ENCODE assay signal across 18 mouse cellular contexts in genomic region chr5:92283107-92283506, GRCm38 (mm10). TPM values are rescaled to one million over a fixed set of nuclear protein-coding genes. Genes with fewer than 3 reads are reported as not detected.
DNase-seq lines count a peak whose midpoint lies in the region; ATAC-seq and TF ChIP-seq lines count a peak whose summit lies in the region.
"Had no signal": no experiment of that assay in that cellular context is flagged by ENCODE, and none has a peak within 500 bp of the region (broad histone marks: within the 10 kb centered on the region; RNA-seq: fewer than 3 reads in every experiment).

No protein-coding gene starts in this region.

- H3K4me3 ChIP-seq in CH12.LX (replicated peaks in 1 of 3; ENCODE audit: low read depth in 2 of 3, low read length in 2 of 3, poor library complexity in 1 of 3) = no peak overlapping the region
- no peak overlapping the region for H3K4me3 ChIP-seq in intestine, postnatal 0 days (ENCODE audit: low read depth, low read length)
- H3K4me3 ChIP-seq in hindbrain, embryonic 11.5 days (ENCODE audit: low read depth, low read length) = no peak overlapping the region
- H3K4me3 ChIP-seq: kidney, embryonic 15.5 days had no signal

- H3K27me3 ChIP-seq in CH12.LX (replicated peaks) = no peaks in the 10 kb centered on the region
- no peaks in the 10 kb centered on the region for H3K27me3 ChIP-seq in intestine, postnatal 0 days (replicated peaks; ENCODE audit: control insufficient read depth, insufficient read depth, low read length)
- no peaks in the 10 kb centered on the region for H3K27me3 ChIP-seq in hindbrain, embryonic 11.5 days (ENCODE audit: control insufficient read depth, insufficient read depth, low read length)
- H3K27me3 ChIP-seq: kidney, embryonic 15.5 days had no signal

- H3K4me2 ChIP-seq in CH12.LX (ENCODE audit: insufficient read depth, low read depth, poor library complexity, severe bottlenecking) = no peak overlapping the region
- peak overlapping the region; percentile 46 for H3K4me2 ChIP-seq in intestine, postnatal 0 days (replicated peaks; ENCODE audit: low read depth)
- H3K4me2 ChIP-seq in hindbrain, embryonic 11.5 days (replicated peaks; ENCODE audit: low read depth, low read length) = no peak overlapping the region
- H3K4me2 ChIP-seq: kidney, embryonic 15.5 days had no signal

- dilution Hi-C loops in CH12.LX (cut with MboI; ENCODE audit: extremely low pct_ligation_motif_present, extremely low pct_unique_long_range_greater_than_20kb, low sequenced_read_pairs) = no loop called here

- in situ Hi-C loops in CH12.LX (cut with MboI; ENCODE audit: low pct_ligation_motif_present, low pct_unique_long_range_greater_than_20kb, low sequenced_read_pairs) = no loop called here

- no peak for TF ChIP-seq RAD21 in CH12.LX (IDR thresholded peaks at IDR 0.05; ENCODE audit: low read depth, low read length)

- H3K9me3 ChIP-seq in CH12.LX (replicated peaks; ENCODE audit: low read length) = no peaks in the 10 kb centered on the region
- H3K9me3 ChIP-seq in intestine, postnatal 0 days (ENCODE audit: control insufficient read depth) = no peaks in the 10 kb centered on the region
- no peaks in the 10 kb centered on the region for H3K9me3 ChIP-seq in hindbrain, embryonic 11.5 days (ENCODE audit: control insufficient read depth, low read length)
- H3K9me3 ChIP-seq: kidney, embryonic 15.5 days had no signal

- ATAC-seq in intestine, postnatal 0 days = peak; percentile 65; the same call in 1 of the 2 replicates
- peak; percentile 70 for ATAC-seq in megakaryocyte progenitor cell, adult 5-6 weeks (replicated peaks; ENCODE audit: poor library complexity)
- no peak for ATAC-seq in hindbrain, embryonic 11.5 days (ENCODE audit: low FRiP score)
- ATAC-seq: activated CD4-positive, CD25-positive, alpha-beta regulatory T cell, adult 4 months had no signal

- DNase-seq in CH12.LX (ENCODE audit: extremely low read depth) = peak; percentile 7
- DNase-seq in MEL-GATA-1-ER (ENCODE audit: extremely low read depth, low read depth) = peak; percentile 65
- no peak for DNase-seq in natural killer cell, adult 2 months (ENCODE audit: low spot score in 2 of 2)
- no peak for DNase-seq in kidney, adult 18-20 months
- DNase-seq in hindbrain, embryonic 11.5 days (ENCODE audit: low spot score) = no peak
- DNase-seq: lung, postnatal 36 days; right cerebral cortex, postnatal 25 days had no signal

- H3K79me2 ChIP-seq in CH12.LX (replicated peaks; ENCODE audit: control insufficient read depth, extremely low read depth, insufficient read depth, poor library complexity, severe bottlenecking) = no peaks in the 10 kb centered on the region

- no peak overlapping the region for H3K9ac ChIP-seq in CH12.LX (ENCODE audit: insufficient read depth, low read depth)
- no peak overlapping the region for H3K9ac ChIP-seq in intestine, postnatal 0 days (ENCODE audit: low read depth, low read length)
- H3K9ac ChIP-seq in hindbrain, embryonic 11.5 days (ENCODE audit: low read depth, low read length) = no peak overlapping the region
- H3K9ac ChIP-seq: kidney, embryonic 15.5 days had no signal

- WGBS in intestine, postnatal 0 days = 27% methylated on average over 3 of the region's 3 CpGs
- WGBS in hindbrain, embryonic 11.5 days = 75% methylated on average over 3 of the region's 3 CpGs

- no peak overlapping the region for H3K27ac ChIP-seq in CH12.LX (ENCODE audit: insufficient read depth, low read depth)
- peak overlapping the region; percentile 61; the same call in 1 of the 2 replicates for H3K27ac ChIP-seq in intestine, postnatal 0 days (ENCODE audit: low read depth, low read length)
- H3K27ac ChIP-seq in hindbrain, embryonic 11.5 days (ENCODE audit: low read depth, low read length) = no peak overlapping the region
- H3K27ac ChIP-seq: kidney, embryonic 15.5 days had no signal

- peaks cover 4 to 23% of the 10 kb centered on the region in 2 experiments; a peak in 3 of 4 replicates for H3K4me1 ChIP-seq in CH12.LX (ENCODE audit: control insufficient read depth in 1 of 2, insufficient read depth in 2 of 2)
- H3K4me1 ChIP-seq in intestine, postnatal 0 days (replicated peaks; ENCODE audit: control insufficient read depth, insufficient read depth, low read length) = 0 out of 2 replicates have a peak, but pooled peaks cover 9% of the 10 kb centered on the region
- H3K4me1 ChIP-seq in hindbrain, embryonic 11.5 days (replicated peaks; ENCODE audit: control insufficient read depth, insufficient read depth, low read length) = no peaks in the 10 kb centered on the region

- TF ChIP-seq POLR2A in CH12.LX (IDR thresholded peaks at IDR 0.05; ENCODE audit: low read depth, low read length) = no peak

- TF ChIP-seq CTCF in CH12.LX (conservative IDR thresholded peaks at IDR 0.05 in 1 of 2, IDR thresholded peaks at IDR 0.05 in 1 of 2; ENCODE audit: low read depth in 2 of 2, low read length in 2 of 2) = no peak
- no peak for TF ChIP-seq CTCF in intestine, postnatal 0 days (IDR thresholded peaks at IDR 0.05; ENCODE audit: low read depth)

- TF ChIP-seq EP300 in CH12.LX (IDR thresholded peaks at IDR 0.05; ENCODE audit: low read length) = no peak

- peaks cover 28 to 55% of the 10 kb centered on the region in 2 experiments for H3K36me3 ChIP-seq in CH12.LX (replicated peaks in 1 of 2; ENCODE audit: control insufficient read depth in 1 of 2, insufficient read depth in 1 of 2, low read length in 1 of 2)
- peaks cover 28% of the 10 kb centered on the region; the same call in 1 of the 2 replicates for H3K36me3 ChIP-seq in intestine, postnatal 0 days (ENCODE audit: control insufficient read depth, insufficient read depth)
- no peaks in the 10 kb centered on the region for H3K36me3 ChIP-seq in hindbrain, embryonic 11.5 days (ENCODE audit: control insufficient read depth, insufficient read depth, low read length)

TF ChIP-seq in CH12.LX, 34 proteins besides CTCF, POLR2A, EP300 and RAD21:
- TF ChIP-seq NRF1 (IDR thresholded peaks at IDR 0.05; ENCODE audit: low read depth, low read length) (no peak), MAX (IDR thresholded peaks at IDR 0.05; ENCODE audit: low read length) (no peak), KAT2A (IDR thresholded peaks at IDR 0.05; ENCODE audit: insufficient replicate concordance, low read length) (no peak), SIN3A (IDR thresholded peaks at IDR 0.05; ENCODE audit: low read length) (no peak), TBP (conservative IDR thresholded peaks at IDR 0.05; ENCODE audit: low read depth, low read length) (no peak), ZNF384 (IDR thresholded peaks at IDR 0.05; ENCODE audit: low read depth, low read length) (no peak), IRF4 (IDR thresholded peaks at IDR 0.05; ENCODE audit: low read depth, low read length) (no peak), MXI1 (IDR thresholded peaks at IDR 0.05; ENCODE audit: low read depth, low read length) (no peak), SMC3 (IDR thresholded peaks at IDR 0.05; ENCODE audit: low read depth, low read length) (no peak), BHLHE40 (IDR thresholded peaks at IDR 0.05; ENCODE audit: low read depth, low read length) (no peak), MAFK (IDR thresholded peaks at IDR 0.05; ENCODE audit: insufficient replicate concordance, low read length) (no peak), ETS1 (conservative IDR thresholded peaks at IDR 0.05; ENCODE audit: low read depth, low read length) (no peak)

RNA-seq across cellular contexts. Expression of gene Naaa, which starts 5.1 kb away (rescaled TPM):
- 13.7 and 16.2 TPM in 2 replicates for total RNA-seq in CH12.LX (2012; rRNA removed)
- 13.5 and 15.4 TPM in 2 replicates for total RNA-seq in CH12.LX (2014; rRNA removed)
- polyA plus RNA-seq in CH12.LX (2012; ENCODE audit: insufficient read length, low read depth) = 11.5 and 14.5 TPM in 2 replicates
- 19.8 and 22.4 TPM in 2 replicates for polyA plus RNA-seq in intestine, postnatal 0 days (2015; fragmentation: Nextera tagmentation; extraction: Ambion mirVana)
- total RNA-seq in megakaryocyte progenitor cell, adult 5-6 weeks (2015) = 12.0 and 15.0 TPM in 2 replicates
- 7.1 and 13.5 TPM in 2 replicates for total RNA-seq in megakaryocyte progenitor cell, adult 5-6 weeks (2017)
- polyA plus RNA-seq in hindbrain, embryonic 11.5 days (2014; fragmentation: Nextera tagmentation; extraction: Ambion mirVana) = 4.7 and 5.5 TPM in 2 replicates

RNA-seq across cellular contexts. Expression of gene Ppef2, which starts 27.0 kb away (rescaled TPM):
- 11.9 and 16.5 TPM in 2 replicates for total RNA-seq in CH12.LX (2012; rRNA removed)
- 41.4 and 48.8 TPM in 2 replicates for total RNA-seq in CH12.LX (2014; rRNA removed)
- polyA plus RNA-seq in CH12.LX (2012; ENCODE audit: insufficient read length, low read depth) = 11.9 and 14.3 TPM in 2 replicates
- 0.16 and 0.27 TPM in 2 replicates for polyA plus RNA-seq in intestine, postnatal 0 days (2015; fragmentation: Nextera tagmentation; extraction: Ambion mirVana)
- 0.99 TPM in 1 of 2 replicates, not detected in the other for total RNA-seq in megakaryocyte progenitor cell, adult 5-6 weeks (2015)
- total RNA-seq in megakaryocyte progenitor cell, adult 5-6 weeks (2017) = 0.37 TPM in 1 of 2 replicates, not detected in the other
- 0.53 TPM in 1 of 2 replicates, not detected in the other for polyA plus RNA-seq in hindbrain, embryonic 11.5 days (2014; fragmentation: Nextera tagmentation; extraction: Ambion mirVana)
- total RNA-seq: common myeloid progenitor, adult 5-6 weeks; heart, postnatal 4 days had no signal

RNA-seq across cellular contexts. Expression of gene Sdad1, which starts 27.2 kb away (rescaled TPM):
- total RNA-seq in CH12.LX (2012; rRNA removed) = 43.6 and 51.7 TPM in 2 replicates
- 62.9 and 63.7 TPM in 2 replicates for total RNA-seq in CH12.LX (2014; rRNA removed)
- polyA plus RNA-seq in CH12.LX (2012; ENCODE audit: insufficient read length, low read depth) = 72.9 and 95.3 TPM in 2 replicates
- 15.8 and 17.3 TPM in 2 replicates for polyA plus RNA-seq in intestine, postnatal 0 days (2015; fragmentation: Nextera tagmentation; extraction: Ambion mirVana)
- 39.5 and 46.5 TPM in 2 replicates for total RNA-seq in megakaryocyte progenitor cell, adult 5-6 weeks (2015)
- 69.5 and 86.2 TPM in 2 replicates for total RNA-seq in megakaryocyte progenitor cell, adult 5-6 weeks (2017)
- 36.3 and 49.1 TPM in 2 replicates for polyA plus RNA-seq in hindbrain, embryonic 11.5 days (2014; fragmentation: Nextera tagmentation; extraction: Ambion mirVana)

RNA-seq across cellular contexts. Expression of gene Cxcl9, which starts 44.8 kb away (rescaled TPM):
- total RNA-seq in CH12.LX (2012; rRNA removed) (not detected in 2 replicates), CH12.LX (2014; rRNA removed) (not detected in 2 replicates)
- polyA plus RNA-seq in CH12.LX (2012; ENCODE audit: insufficient read length, low read depth) = not detected in 2 replicates
- polyA plus RNA-seq in intestine, postnatal 0 days (2015; fragmentation: Nextera tagmentation; extraction: Ambion mirVana) = 0.05 and 0.18 TPM in 2 replicates
- 0.37 and 1.2 TPM in 2 replicates for total RNA-seq in megakaryocyte progenitor cell, adult 5-6 weeks (2015)
- 0.27 and 0.33 TPM in 2 replicates for total RNA-seq in megakaryocyte progenitor cell, adult 5-6 weeks (2017)
- not detected in 2 replicates for polyA plus RNA-seq in hindbrain, embryonic 11.5 days (2014; fragmentation: Nextera tagmentation; extraction: Ambion mirVana)
- total RNA-seq: layer of hippocampus, postnatal 14 days; midbrain, postnatal 0 days had no signal
- polyA plus RNA-seq: kidney, embryonic 15.5 days; limb, embryonic 11.5 days; midbrain, postnatal 0 days; stomach, embryonic 14.5 days had no signal

RNA-seq across cellular contexts. Expression of gene Art3, which starts 48.5 kb away (rescaled TPM):
- total RNA-seq in CH12.LX (2012; rRNA removed) (0.25 and 0.34 TPM in 2 replicates), CH12.LX (2014; rRNA removed) (not detected in 2 replicates)
- polyA plus RNA-seq in CH12.LX (2012; ENCODE audit: insufficient read length, low read depth) = not detected in 2 replicates
- 12.7 and 13.5 TPM in 2 replicates for polyA plus RNA-seq in intestine, postnatal 0 days (2015; fragmentation: Nextera tagmentation; extraction: Ambion mirVana)
- total RNA-seq in megakaryocyte progenitor cell, adult 5-6 weeks (2015) = 1.2 and 1.5 TPM in 2 replicates
- total RNA-seq in megakaryocyte progenitor cell, adult 5-6 weeks (2017) = 0.54 TPM in 1 of 2 replicates, not detected in the other
- 3.4 and 3.6 TPM in 2 replicates for polyA plus RNA-seq in hindbrain, embryonic 11.5 days (2014; fragmentation: Nextera tagmentation; extraction: Ambion mirVana)
- total RNA-seq: common myeloid progenitor, adult 5-6 weeks; neutrophil, adult 5-6 weeks had no signal

Comparison
In these comparisons a context has a peak if more than half of its experiments do, and no peak if none do; other contexts are left out.
1. DNase-seq: peak in CH12.LX (single experiment) and MEL-GATA-1-ER (single experiment); none in natural killer cell, adult 2 months (0 of 2), kidney, adult 18-20 months (single experiment) and hindbrain, embryonic 11.5 days (single experiment).